Mouse (Mus musculus): ENCODE results near the gene Pbld1.
A peak's percentile ranks its signal among the peaks of the same experiment; 100 is the strongest.
"Not testable (repeated sequence)": the region's sequence is repeated elsewhere in the genome, so short reads cannot be mapped to it uniquely, and the experiment has no call there.

Gene Pbld1

GRCm38 (mm10) chr10:63043154-63043553 lies 16.8 kb upstream of the Pbld1 start:
- no peak for DNase-seq

- DNase-seq, result no peak
Measured at GRCm38 (mm10) chr10:63047751-63048150, 12.2 kb upstream of the Pbld1 start.

GRCm38 (mm10) chr10:63049106-63049505 lies 10.9 kb upstream of the Pbld1 start:
- no peak for DNase-seq

- DNase-seq, result no peak
Measured at GRCm38 (mm10) chr10:63051267-63051666, 8.7 kb upstream of the Pbld1 start.

- no peak for DNase-seq
Measured at GRCm38 (mm10) chr10:63052011-63052410, 8.0 kb upstream of the Pbld1 start.

- DNase-seq, result no peak
Measured at GRCm38 (mm10) chr10:63053007-63053406, 7.0 kb upstream of the Pbld1 start.

GRCm38 (mm10) chr10:63054071-63054470 lies 5.9 kb upstream of the Pbld1 start:
- not testable (repeated sequence) for DNase-seq

GRCm38 (mm10) chr10:63054586-63054985 lies 5.4 kb upstream of the Pbld1 start:
- no peak for DNase-seq

- no peak for DNase-seq
Measured at GRCm38 (mm10) chr10:63056966-63057750, 2.8 kb upstream of the Pbld1 start.

GRCm38 (mm10) chr10:63060406-63060805 lies 444 bp downstream of the Pbld1 start:
- DNase-seq, result no peak

GRCm38 (mm10) chr10:63061266-63061665 lies 1.3 kb downstream of the Pbld1 start:
- DNase-seq, result no peak

- no peak for DNase-seq
Measured at GRCm38 (mm10) chr10:63062696-63063095, 2.7 kb downstream of the Pbld1 start.

- DNase-seq, result no peak
Measured at GRCm38 (mm10) chr10:63063365-63063764, 3.4 kb downstream of the Pbld1 start.

GRCm38 (mm10) chr10:63064516-63064915 lies 4.6 kb downstream of the Pbld1 start:
- no peak for DNase-seq

- no peak for DNase-seq
Measured at GRCm38 (mm10) chr10:63065561-63065960, 5.6 kb downstream of the Pbld1 start.

- DNase-seq, result peak; percentile 76
Measured at GRCm38 (mm10) chr10:63065988-63066387, 6.0 kb downstream of the Pbld1 start.

- no peak for DNase-seq
Measured at GRCm38 (mm10) chr10:63086304-63086703, 26.3 kb downstream of the Pbld1 start.

- no peak for DNase-seq
Measured at GRCm38 (mm10) chr10:63089103-63089757, 29.3 kb downstream of the Pbld1 start.

GRCm38 (mm10) chr10:63089758-63090571 lies 30.0 kb downstream of the Pbld1 start:
- peak; percentile 9 for DNase-seq

- DNase-seq, result no peak
Measured at GRCm38 (mm10) chr10:63091915-63092314, 32.0 kb downstream of the Pbld1 start.

GRCm38 (mm10) chr10:63092616-63093550 lies 32.9 kb downstream of the Pbld1 start:
- no peak for DNase-seq

- no peak for DNase-seq
Measured at GRCm38 (mm10) chr10:63096757-63097156, 36.8 kb downstream of the Pbld1 start.
